Mouse (Mus musculus) embryonic facial prominence, embryonic 14.5 days (tissue): Measurements from ENCODE around the gene Myl7. TPM values are rescaled to one million over a fixed set of nuclear protein-coding genes. Genes with fewer than 3 reads are reported as not detected.
A peak's percentile ranks its signal among the peaks of the same experiment; 100 is the strongest.

Experiments used
- ATAC-seq: fragments of 200-750 bp; cut with Nextera tagmentation; 2 replicates; pipeline ENCODE4 v1.8.0; 2017; ENCODE audit warnings: low read depth, moderate number of reproducible peaks, moderate TSS enrichment
- DNase-seq: peaks from one replicate; pipeline ENCODE4 v3.0.0-alpha.2; 2015; ENCODE audit warnings: low spot score
- H3K27ac ChIP-seq: fragments of 300-500 bp; sonication (generic); replicated peaks from 2 replicates; pipeline ENCODE4 v1.5.1; 2014; ENCODE audit warnings: low read depth, mild to moderate bottlenecking, low read length, moderate library complexity
- H3K27me3 ChIP-seq: fragments of 300-500 bp; sonication (generic); replicated peaks from 2 replicates; pipeline ENCODE4 v1.6.1; 2014; ENCODE audit warnings: low read length; ENCODE audit not compliant: control insufficient read depth, insufficient read depth
- H3K36me3 ChIP-seq: fragments of 300-500 bp; sonication (generic); 2 replicates; pipeline ENCODE4 v1.6.1; 2014; ENCODE audit warnings: low read length, mixed read lengths; ENCODE audit not compliant: control insufficient read depth, insufficient read depth
- H3K4me1 ChIP-seq: fragments of 300-500 bp; sonication (generic); 2 replicates; pipeline ENCODE4 v1.6.1; 2014; ENCODE audit warnings: antibody characterized with exemption, low read length; ENCODE audit not compliant: control insufficient read depth, insufficient read depth
- H3K4me2 ChIP-seq: fragments of 300-500 bp; sonication (generic); 2 replicates; pipeline ENCODE4 v1.6.1; 2014; ENCODE audit warnings: low read depth, mild to moderate bottlenecking, low read length, moderate library complexity, mixed read lengths
- H3K4me3 ChIP-seq: fragments of 300-500 bp; sonication (generic); 2 replicates; pipeline ENCODE4 v1.5.1; 2014; ENCODE audit warnings: low read depth, mild to moderate bottlenecking, low read length
- H3K9ac ChIP-seq: fragments of 300-500 bp; sonication (generic); 2 replicates; pipeline ENCODE4 v1.6.1; 2014; ENCODE audit warnings: low read depth, mild to moderate bottlenecking, low read length, moderate library complexity, mixed read lengths
- H3K9me3 ChIP-seq: fragments of 300-500 bp; sonication (generic); 2 replicates; pipeline ENCODE4 v1.6.1; 2016; ENCODE audit warnings: low read length; ENCODE audit not compliant: control insufficient read depth
- WGBS: fragments of 180-500 bp; shearing (Covaris S2); extraction: QIAGEN DNeasy Blood & Tissue Kit; methylation state at CpG from one replicate; pipeline ENCODE4 v1.1.7; 2014; 5-methylcytosine and 5-hydroxymethylcytosine counted together
- polyA plus RNA-seq: library from polyadenylated mRNA; unstranded; fragments of >200 nt; fragmentation: Nextera tagmentation; extraction: Ambion mirVana; gene quantifications from 2 replicates; pipeline ENCODE4 v1.2.1, GENCODE M21; 2014

The Myl7 gene
- polyA plus RNA-seq, 1 experiment from 2014 or later: 0.63 TPM

- peak overlapping the region; percentile 77 for H3K27ac ChIP-seq
- no peak for DNase-seq
- ATAC-seq: no peak
- peaks cover 9% of the 10 kb centered on the region; the same call in 1 of the 2 replicates for H3K27me3 ChIP-seq
- peaks cover 20% of the 10 kb centered on the region for H3K4me1 ChIP-seq
- H3K9ac ChIP-seq: no peak overlapping the region
- no peak overlapping the region for H3K4me3 ChIP-seq
- no peaks in the 10 kb centered on the region for H3K36me3 ChIP-seq
- H3K9me3 ChIP-seq: no peaks in the 10 kb centered on the region
- no peak overlapping the region for H3K4me2 ChIP-seq
- 71% methylated on average over 8 of the region's 8 CpGs for WGBS
Observed at GRCm38 (mm10) chr11:5856479-5857130, 42.0 kb downstream of the Myl7 start.

- peak overlapping the region; percentile 77 for H3K27ac ChIP-seq
- no peak overlapping the region for H3K4me2 ChIP-seq
- peak overlapping the region; percentile 40; the same call in 1 of the 2 replicates for H3K9ac ChIP-seq
- ATAC-seq (peak; percentile 78), DNase-seq (peak; percentile 84)
- WGBS: 23% methylated on average over 7 of the region's 7 CpGs
- H3K27me3 ChIP-seq: 0 out of 2 replicates have a peak, but pooled peaks cover 2% of the 10 kb centered on the region
- H3K36me3 ChIP-seq: no peaks in the 10 kb centered on the region
- H3K4me3 ChIP-seq: no peak overlapping the region
- H3K4me1 ChIP-seq: peaks cover 13% of the 10 kb centered on the region
- H3K9me3 ChIP-seq: no peaks in the 10 kb centered on the region
Observed at GRCm38 (mm10) chr11:5855902-5856301, 42.7 kb downstream of the Myl7 start.

GRCm38 (mm10) chr11:5855481-5855880 is 43.1 kb downstream of the Myl7 start:
- no peaks in the 10 kb centered on the region for H3K36me3 ChIP-seq
- peak overlapping the region; percentile 77 for H3K27ac ChIP-seq
- H3K4me1 ChIP-seq: peaks cover 13% of the 10 kb centered on the region
- DNase-seq: no peak
- H3K9ac ChIP-seq: peak overlapping the region; percentile 40; the same call in 1 of the 2 replicates
- no peaks in the 10 kb centered on the region for H3K27me3 ChIP-seq
- H3K4me3 ChIP-seq: no peak overlapping the region
- H3K4me2 ChIP-seq: no peak overlapping the region
- ATAC-seq: no peak
- no peaks in the 10 kb centered on the region for H3K9me3 ChIP-seq

GRCm38 (mm10) chr11:5852314-5852713 is 46.3 kb downstream of the Myl7 start:
- Histone ChIP-seq H3K4me2 (no peak overlapping the region), H3K27ac (no peak overlapping the region), H3K27me3 (no peaks in the 10 kb centered on the region), H3K9ac (no peak overlapping the region), H3K9me3 (no peaks in the 10 kb centered on the region), H3K36me3 (no peaks in the 10 kb centered on the region), H3K4me1 (peaks cover 16% of the 10 kb centered on the region), H3K4me3 (no peak overlapping the region)
- ATAC-seq (no peak), DNase-seq (no peak)
- WGBS: 18% methylated on average over 1 of the region's 1 CpGs

GRCm38 (mm10) chr11:5851021-5851736 is 47.4 kb downstream of the Myl7 start:
- Histone ChIP-seq H3K4me2 (no peak overlapping the region), H3K9me3 (no peaks in the 10 kb centered on the region), H3K4me3 (no peak overlapping the region), H3K27me3 (no peaks in the 10 kb centered on the region), H3K4me1 (peaks cover 9% of the 10 kb centered on the region), H3K9ac (no peak overlapping the region), H3K27ac (no peak overlapping the region; the same call in 1 of the 2 replicates), H3K36me3 (no peaks in the 10 kb centered on the region)
- ATAC-seq: no peak
- DNase-seq: no peak
- 52% methylated on average over 4 of the region's 4 CpGs for WGBS

- no peak for ATAC-seq
- H3K4me2 ChIP-seq: no peak overlapping the region
- H3K27ac ChIP-seq: no peak overlapping the region
- H3K4me3 ChIP-seq: no peak overlapping the region
- peaks cover 3% of the 10 kb centered on the region; the same call in 1 of the 2 replicates for H3K4me1 ChIP-seq
- DNase-seq: peak; percentile 59
- no peaks in the 10 kb centered on the region for H3K27me3 ChIP-seq
- 69% methylated on average over 5 of the region's 5 CpGs for WGBS
- no peaks in the 10 kb centered on the region for H3K9me3 ChIP-seq
- H3K36me3 ChIP-seq: no peaks in the 10 kb centered on the region
- no peak overlapping the region for H3K9ac ChIP-seq
Observed at GRCm38 (mm10) chr11:5850452-5850851, 48.1 kb downstream of the Myl7 start.

GRCm38 (mm10) chr11:5849316-5849715 is 49.3 kb downstream of the Myl7 start:
- H3K27me3 ChIP-seq: no peaks in the 10 kb centered on the region
- no peak overlapping the region for H3K9ac ChIP-seq
- H3K36me3 ChIP-seq: no peaks in the 10 kb centered on the region
- H3K4me2 ChIP-seq: no peak overlapping the region
- no peak overlapping the region for H3K4me3 ChIP-seq
- H3K9me3 ChIP-seq: no peaks in the 10 kb centered on the region
- H3K4me1 ChIP-seq: peaks cover 3% of the 10 kb centered on the region; the same call in 1 of the 2 replicates
- WGBS: 80% methylated on average over 1 of the region's 2 CpGs
- H3K27ac ChIP-seq: no peak overlapping the region
- DNase-seq (peak; percentile 31), ATAC-seq (no peak)

GRCm38 (mm10) chr11:5848741-5849140 is 49.8 kb downstream of the Myl7 start:
- Histone ChIP-seq H3K27me3 (no peaks in the 10 kb centered on the region), H3K36me3 (no peaks in the 10 kb centered on the region), H3K4me1 (peaks cover 3% of the 10 kb centered on the region; the same call in 1 of the 2 replicates), H3K9ac (no peak overlapping the region), H3K4me2 (no peak overlapping the region), H3K9me3 (no peaks in the 10 kb centered on the region), H3K27ac (no peak overlapping the region), H3K4me3 (no peak overlapping the region)
- DNase-seq (peak; percentile 62), ATAC-seq (peak; percentile 62; the same call in 1 of the 2 replicates)
- 46% methylated on average over 6 of the region's 6 CpGs for WGBS
